Mouse (Mus musculus): ENCODE measurements around the gene Zfpl1. TPM values are rescaled to one million over a fixed set of nuclear protein-coding genes. Genes with fewer than 3 reads are reported as not detected.
"Not testable (repeated sequence)": the region's sequence is repeated elsewhere in the genome, so short reads cannot be mapped to it uniquely, and the experiment has no call there.

Zfpl1 gene
- polyA plus RNA-seq, 1 experiment from 2014 or later, result 68.0 TPM

- H3K4me3 ChIP-seq (ENCODE audit: low read length), result no peak overlapping the region
- H3K9ac ChIP-seq (ENCODE audit: low read depth, low read length), result peak overlapping the region; percentile 94; the same call in 1 of the 2 replicates
- H3K4me2 ChIP-seq (ENCODE audit: low read depth, low read length), result no peak overlapping the region
- H3K36me3 ChIP-seq (ENCODE audit: control insufficient read depth, insufficient read depth, low read length), result peaks cover 46% of the 10 kb centered on the region
- no peak overlapping the region for H3K27ac ChIP-seq (ENCODE audit: low read length)
- H3K4me1 ChIP-seq (ENCODE audit: control insufficient read depth, insufficient read depth, low read length), result peaks cover 12% of the 10 kb centered on the region
- no peak for ATAC-seq
- H3K9me3 ChIP-seq (ENCODE audit: control insufficient read depth, low read length), result no peaks in the 10 kb centered on the region
- H3K27me3 ChIP-seq (replicated peaks; ENCODE audit: control insufficient read depth, insufficient read depth, low read length), result no peaks in the 10 kb centered on the region
- WGBS, result 83% methylated on average over 11 of the region's 11 CpGs
Observed at GRCm38 (mm10) chr19:6048681-6049410, 35.9 kb downstream of the Zfpl1 start.

GRCm38 (mm10) chr19:6047899-6048166 lies 36.9 kb downstream of the Zfpl1 start:
- H3K4me3 ChIP-seq (ENCODE audit: low read length), result peak overlapping the region; percentile 80
- no peak overlapping the region for H3K27ac ChIP-seq (ENCODE audit: low read length)
- H3K36me3 ChIP-seq (ENCODE audit: control insufficient read depth, insufficient read depth, low read length), result peaks cover 38% of the 10 kb centered on the region
- no peaks in the 10 kb centered on the region for H3K27me3 ChIP-seq (replicated peaks; ENCODE audit: control insufficient read depth, insufficient read depth, low read length)
- no peaks in the 10 kb centered on the region for H3K9me3 ChIP-seq (ENCODE audit: control insufficient read depth, low read length)
- ATAC-seq, result no peak
- peak overlapping the region; percentile 94 for H3K9ac ChIP-seq (ENCODE audit: low read depth, low read length)
- H3K4me2 ChIP-seq (ENCODE audit: low read depth, low read length), result peak overlapping the region; percentile 77
- peaks cover 12% of the 10 kb centered on the region for H3K4me1 ChIP-seq (ENCODE audit: control insufficient read depth, insufficient read depth, low read length)
- WGBS, result 84% methylated on average over 8 of the region's 8 CpGs

- H3K27me3 ChIP-seq (replicated peaks; ENCODE audit: control insufficient read depth, insufficient read depth, low read length), result no peaks in the 10 kb centered on the region
- under 1% methylated on average over 41 of the region's 44 CpGs for WGBS
- H3K4me3 ChIP-seq (ENCODE audit: low read length), result peak overlapping the region; percentile 80
- H3K9me3 ChIP-seq (ENCODE audit: control insufficient read depth, low read length), result no peaks in the 10 kb centered on the region
- H3K4me1 ChIP-seq (ENCODE audit: control insufficient read depth, insufficient read depth, low read length), result peaks cover 12% of the 10 kb centered on the region
- peak; percentile 34 for ATAC-seq
- H3K36me3 ChIP-seq (ENCODE audit: control insufficient read depth, insufficient read depth, low read length), result peaks cover 35% of the 10 kb centered on the region
- peak overlapping the region; percentile 99 for H3K27ac ChIP-seq (ENCODE audit: low read length)
- H3K4me2 ChIP-seq (ENCODE audit: low read depth, low read length), result peak overlapping the region; percentile 77
- peak overlapping the region; percentile 94 for H3K9ac ChIP-seq (ENCODE audit: low read depth, low read length)
Observed at GRCm38 (mm10) chr19:6047154-6047898, 37.4 kb downstream of the Zfpl1 start.

GRCm38 (mm10) chr19:6046294-6047153 lies 38.2 kb downstream of the Zfpl1 start, which contains the start of gene Syvn1:
Gene Syvn1 (plus strand): TSS chr19:6046576.
- ATAC-seq, result peak; percentile 92
- Histone ChIP-seq H3K9me3 (ENCODE audit: control insufficient read depth, low read length) (no peaks in the 10 kb centered on the region), H3K9ac (ENCODE audit: low read depth, low read length) (peak within 1 kb of the TSS; percentile 94), H3K36me3 (ENCODE audit: control insufficient read depth, insufficient read depth, low read length) (peaks cover 31% of the 10 kb centered on the region), H3K4me3 (ENCODE audit: low read length) (peak within 1 kb of the TSS; percentile 80), H3K4me1 (ENCODE audit: control insufficient read depth, insufficient read depth, low read length) (peaks cover 12% of the 10 kb centered on the region), H3K27me3 (replicated peaks; ENCODE audit: control insufficient read depth, insufficient read depth, low read length) (no peaks in the 10 kb centered on the region), H3K4me2 (ENCODE audit: low read depth, low read length) (peak within 1 kb of the TSS; percentile 77), H3K27ac (ENCODE audit: low read length) (peak within 1 kb of the TSS; percentile 99)
- WGBS, result under 1% methylated on average over 65 of the region's 65 CpGs

GRCm38 (mm10) chr19:6045366-6046293 lies 39.1 kb downstream of the Zfpl1 start:
- Histone ChIP-seq H3K4me1 (ENCODE audit: control insufficient read depth, insufficient read depth, low read length) (peaks cover 12% of the 10 kb centered on the region), H3K4me2 (ENCODE audit: low read depth, low read length) (peak overlapping the region; percentile 77), H3K27me3 (replicated peaks; ENCODE audit: control insufficient read depth, insufficient read depth, low read length) (no peaks in the 10 kb centered on the region), H3K36me3 (ENCODE audit: control insufficient read depth, insufficient read depth, low read length) (peaks cover 23% of the 10 kb centered on the region), H3K9ac (ENCODE audit: low read depth, low read length) (peak overlapping the region; percentile 94), H3K4me3 (ENCODE audit: low read length) (peak overlapping the region; percentile 80), H3K9me3 (ENCODE audit: control insufficient read depth, low read length) (no peaks in the 10 kb centered on the region), H3K27ac (ENCODE audit: low read length) (peak overlapping the region; percentile 97)
- WGBS, result 11% methylated on average over 20 of the region's 20 CpGs
- ATAC-seq, result peak; percentile 54

- peaks cover 12% of the 10 kb centered on the region for H3K4me1 ChIP-seq (ENCODE audit: control insufficient read depth, insufficient read depth, low read length)
- ATAC-seq; H3K4me3 ChIP-seq (ENCODE audit: low read length); H3K27ac ChIP-seq (ENCODE audit: low read length); H3K9ac ChIP-seq (ENCODE audit: low read depth, low read length); H3K4me2 ChIP-seq (ENCODE audit: low read depth, low read length); H3K27me3 ChIP-seq (replicated peaks; ENCODE audit: control insufficient read depth, insufficient read depth, low read length); H3K9me3 ChIP-seq (ENCODE audit: control insufficient read depth, low read length); H3K36me3 ChIP-seq (ENCODE audit: control insufficient read depth, insufficient read depth, low read length): not testable (repeated sequence)
- 44% methylated on average over 4 of the region's 4 CpGs for WGBS
Observed at GRCm38 (mm10) chr19:6044102-6044501, 40.7 kb downstream of the Zfpl1 start.

GRCm38 (mm10) chr19:6042293-6042692 lies 42.5 kb downstream of the Zfpl1 start:
- no peak overlapping the region for H3K27ac ChIP-seq (ENCODE audit: low read length)

GRCm38 (mm10) chr19:6040002-6040401 lies 44.8 kb downstream of the Zfpl1 start:
- no peak for ATAC-seq
- Histone ChIP-seq H3K4me3 (ENCODE audit: low read length) (no peak overlapping the region), H3K36me3 (ENCODE audit: control insufficient read depth, insufficient read depth, low read length) (no peaks in the 10 kb centered on the region), H3K4me1 (ENCODE audit: control insufficient read depth, insufficient read depth, low read length) (no peaks in the 10 kb centered on the region), H3K9me3 (ENCODE audit: control insufficient read depth, low read length) (no peaks in the 10 kb centered on the region), H3K4me2 (ENCODE audit: low read depth, low read length) (no peak overlapping the region), H3K27me3 (replicated peaks; ENCODE audit: control insufficient read depth, insufficient read depth, low read length) (no peaks in the 10 kb centered on the region), H3K27ac (ENCODE audit: low read length) (no peak overlapping the region), H3K9ac (ENCODE audit: low read depth, low read length) (no peak overlapping the region)

More at GRCm38 (mm10) chr19:6042293-6042692, 42.5 kb downstream of the Zfpl1 start:
- no peak overlapping the region for H3K4me3 ChIP-seq (ENCODE audit: low read length)
- 80% methylated on average over 9 of the region's 9 CpGs for WGBS
- no peak overlapping the region for H3K4me2 ChIP-seq (ENCODE audit: low read depth, low read length)
- no peak overlapping the region for H3K9ac ChIP-seq (ENCODE audit: low read depth, low read length)
- H3K9me3 ChIP-seq (ENCODE audit: control insufficient read depth, low read length), result no peaks in the 10 kb centered on the region
- H3K4me1 ChIP-seq (ENCODE audit: control insufficient read depth, insufficient read depth, low read length), result no peaks in the 10 kb centered on the region
- ATAC-seq, result no peak
- no peaks in the 10 kb centered on the region for H3K36me3 ChIP-seq (ENCODE audit: control insufficient read depth, insufficient read depth, low read length)
- H3K27me3 ChIP-seq (replicated peaks; ENCODE audit: control insufficient read depth, insufficient read depth, low read length), result no peaks in the 10 kb centered on the region
